Mouse (Mus musculus): ENCODE measurements around the gene Gpr37.

Gpr37 gene

GRCm38 (mm10) chr6:25690629-25691028 lies at the start of gene Gpr37:
Gene Gpr37, minus strand, starts transcription at chr6:25690729.
- DNase-seq (ENCODE audit: low spot score) = no peak

DNA sequence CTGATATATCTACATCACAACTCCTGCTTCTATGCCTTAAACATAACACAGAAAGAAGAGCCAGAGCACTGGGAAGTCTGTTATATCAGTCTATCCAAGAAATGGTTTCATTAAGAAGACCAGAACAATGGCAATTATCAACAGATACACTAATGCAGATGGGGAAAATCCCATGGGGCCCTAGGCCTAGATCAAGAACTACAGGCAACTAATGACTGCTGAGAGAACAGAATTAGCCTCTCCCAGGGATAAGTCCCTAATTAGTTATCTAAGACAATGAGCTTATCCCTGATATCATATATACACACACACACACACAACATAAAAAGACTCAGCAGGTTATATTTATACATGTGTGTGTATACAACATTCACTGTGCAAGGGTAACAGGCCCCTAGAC lies 46.0 kb upstream of the Gpr37 start:
- no peak for DNase-seq (ENCODE audit: low spot score)

- no peak for DNase-seq (ENCODE audit: low spot score)
These were observed 36.0 kb upstream of the Gpr37 start for GRCm38 (mm10) chr6:25726560-25726959.

DNA sequence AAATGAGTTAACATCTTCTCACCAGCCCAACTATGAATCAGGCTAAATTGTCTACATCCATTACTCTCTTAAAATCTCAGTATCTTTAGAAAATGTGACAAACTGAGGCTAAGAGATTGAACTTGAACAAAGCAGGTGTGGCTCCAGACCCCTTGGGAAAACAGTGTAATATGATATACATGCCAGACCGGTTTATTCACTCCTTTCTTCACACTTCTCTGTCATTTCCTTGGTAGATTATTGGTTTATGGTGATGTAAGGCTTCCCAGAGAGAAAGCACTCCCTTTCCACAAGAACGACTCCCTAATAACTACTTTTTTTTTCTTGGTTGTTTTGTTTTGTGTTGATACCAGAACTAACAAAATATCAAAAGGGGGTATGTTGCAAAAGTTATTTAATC lies 20.1 kb upstream of the Gpr37 start:
- DNase-seq (ENCODE audit: low spot score) = no peak

GRCm38 (mm10) chr6:25709250-25709895 lies 18.8 kb upstream of the Gpr37 start:
- DNase-seq (ENCODE audit: low spot score) = peak; percentile 69

DNA sequence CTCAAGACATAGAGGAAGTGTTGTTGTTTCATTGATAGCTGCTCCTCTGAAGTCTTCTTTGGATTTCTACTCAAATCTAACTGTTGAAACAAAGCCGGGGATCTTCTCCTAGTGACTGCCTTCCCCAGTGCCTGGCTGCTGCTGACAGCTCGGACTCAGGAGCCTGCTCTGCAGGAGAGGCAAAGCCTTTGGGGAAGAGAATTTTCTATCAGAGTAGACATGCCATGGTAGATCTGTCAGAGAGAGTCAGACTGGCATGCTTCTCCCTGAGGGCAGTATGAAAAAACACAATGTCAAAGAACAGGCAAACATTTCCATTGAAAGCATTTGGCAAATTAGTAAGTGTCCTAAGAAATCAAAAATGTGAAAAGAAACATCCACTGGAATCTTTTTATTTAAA lies 9.4 kb upstream of the Gpr37 start:
- no peak for DNase-seq (ENCODE audit: low spot score)

- no peak for DNase-seq (ENCODE audit: low spot score)
These were observed 284 bp downstream of the Gpr37 start for GRCm38 (mm10) chr6:25690284-25690605.

GRCm38 (mm10) chr6:25689520-25690283 lies 827 bp downstream of the Gpr37 start:
- DNase-seq (ENCODE audit: low spot score) = peak; percentile 73

- DNase-seq (ENCODE audit: low spot score) = peak; percentile 64
These were observed 1.5 kb downstream of the Gpr37 start for GRCm38 (mm10) chr6:25688927-25689519.

DNA sequence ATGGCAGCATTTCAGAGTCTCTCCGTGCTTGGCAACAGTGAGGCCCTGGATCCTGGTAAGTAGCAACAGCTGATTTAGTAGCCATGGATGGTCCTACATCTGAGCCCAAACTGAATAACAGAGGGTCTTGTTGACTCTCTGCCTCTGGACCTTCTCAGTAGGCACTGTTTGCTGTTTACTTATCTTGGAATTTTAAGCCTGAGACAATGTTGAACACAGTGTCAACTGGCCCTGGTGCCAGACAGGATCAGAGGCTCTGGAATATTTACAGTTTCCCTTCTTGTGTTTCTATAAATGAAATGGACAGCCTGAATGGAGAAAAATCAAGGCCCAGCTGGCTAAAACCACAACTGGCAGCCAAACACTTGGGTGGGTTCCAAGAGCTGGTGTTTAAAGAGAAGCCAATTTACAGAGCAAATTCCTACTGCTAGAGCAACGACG lies 3.7 kb downstream of the Gpr37 start:
- DNase-seq (ENCODE audit: low spot score) = no peak

GRCm38 (mm10) chr6:25684391-25684790 lies 6.1 kb downstream of the Gpr37 start:
- DNase-seq (ENCODE audit: low spot score) = no peak

- DNase-seq (ENCODE audit: low spot score) = no peak
These were observed 15.4 kb downstream of the Gpr37 start for GRCm38 (mm10) chr6:25675111-25675510.

DNA sequence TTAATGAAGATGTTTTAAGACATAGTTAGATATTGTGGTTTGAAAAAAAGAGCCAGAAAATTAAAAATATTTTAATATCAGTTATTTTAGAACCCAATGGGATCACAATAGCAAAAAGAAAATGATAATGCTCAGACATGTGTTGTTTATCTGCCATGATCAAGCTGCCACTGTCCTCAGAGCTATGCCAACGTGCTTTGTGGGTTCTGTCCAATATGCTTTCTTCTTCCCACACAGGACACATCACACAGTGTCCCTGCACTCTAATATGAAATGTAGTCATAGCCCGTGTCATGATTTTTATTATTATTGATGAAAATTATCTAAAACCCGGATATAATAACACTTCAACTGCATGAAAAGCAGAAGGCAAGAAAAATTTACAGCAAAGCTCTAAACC lies 16.7 kb downstream of the Gpr37 start:
- DNase-seq (ENCODE audit: low spot score) = no peak

DNA sequence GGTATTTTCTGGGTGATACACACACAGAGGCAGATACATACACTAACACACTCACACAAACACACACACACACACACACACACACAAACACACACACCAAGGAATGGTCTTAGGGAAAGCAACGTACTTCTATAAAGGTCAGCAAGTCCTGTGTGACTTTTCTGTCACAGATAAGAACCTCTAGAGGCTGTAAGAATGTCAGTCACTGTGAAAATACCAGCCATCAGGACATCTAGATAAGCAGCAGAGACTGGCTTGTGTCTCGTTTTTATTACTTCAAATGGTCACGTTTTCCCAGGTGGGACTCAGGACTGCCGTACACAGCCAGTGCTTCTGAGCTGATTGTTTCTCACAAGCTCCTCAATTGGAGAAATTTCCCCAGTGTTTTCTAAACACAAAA lies 20.4 kb downstream of the Gpr37 start:
- DNase-seq (ENCODE audit: low spot score) = no peak

DNA sequence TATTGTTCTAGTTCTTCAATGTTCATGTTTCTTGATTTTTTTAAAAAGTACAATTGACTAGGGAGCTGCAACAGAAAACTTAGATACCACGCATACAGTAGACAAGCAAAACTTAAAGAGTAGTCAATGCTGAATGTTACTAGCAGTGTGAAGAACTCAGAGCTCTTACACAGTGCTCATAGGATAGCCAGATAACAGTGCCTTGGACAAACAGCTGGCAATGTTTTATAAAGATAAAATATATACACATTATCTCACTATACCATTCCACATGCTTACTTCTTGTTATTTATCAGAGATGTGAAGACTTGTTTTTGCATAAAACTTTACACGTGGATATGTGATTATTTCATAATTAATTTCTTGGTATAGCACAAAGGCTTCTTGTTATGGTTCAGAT lies 26.6 kb downstream of the Gpr37 start:
- DNase-seq (ENCODE audit: low spot score) = no peak

GRCm38 (mm10) chr6:25659924-25660675 lies 30.4 kb downstream of the Gpr37 start:
- no peak for DNase-seq (ENCODE audit: low spot score)

Data from testis, postnatal 10 days (tissue).